Mouse (Mus musculus): ENCODE measurements around the gene Ephb1.

Gene Ephb1

GRCm38 (mm10) chr9:102243296-102243695, 111.2 kb downstream of the Ephb1 start:
- CTCF ChIA-PET: no interaction called here

- CTCF ChIA-PET: no interaction called here
Observed at GRCm38 (mm10) chr9:102241546-102241945, 112.9 kb downstream of the Ephb1 start.

GRCm38 (mm10) chr9:102240215-102240614, 114.3 kb downstream of the Ephb1 start:
- CTCF ChIA-PET: no interaction called here

GRCm38 (mm10) chr9:102235444-102235951, 119.0 kb downstream of the Ephb1 start:
- CTCF ChIA-PET: no interaction called here

- CTCF ChIA-PET: no interaction called here
Observed at GRCm38 (mm10) chr9:102231248-102231647, 123.2 kb downstream of the Ephb1 start.

- CTCF ChIA-PET: no interaction called here
Observed at GRCm38 (mm10) chr9:102216746-102217566, 137.5 kb downstream of the Ephb1 start.

- CTCF ChIA-PET: no interaction called here
Observed at GRCm38 (mm10) chr9:102212036-102212383, 142.5 kb downstream of the Ephb1 start.

GRCm38 (mm10) chr9:102211296-102212035, 143.0 kb downstream of the Ephb1 start:
- CTCF ChIA-PET: no interaction called here

GRCm38 (mm10) chr9:102205518-102205917, 149.0 kb downstream of the Ephb1 start:
- CTCF ChIA-PET: no interaction called here

- CTCF ChIA-PET: no interaction called here
Observed at GRCm38 (mm10) chr9:102201867-102202266, 152.6 kb downstream of the Ephb1 start.

- CTCF ChIA-PET: no interaction called here
Observed at GRCm38 (mm10) chr9:102196856-102197255, 157.6 kb downstream of the Ephb1 start.

GRCm38 (mm10) chr9:102194063-102194462, 160.4 kb downstream of the Ephb1 start:
- CTCF ChIA-PET: no interaction called here

- CTCF ChIA-PET: no interaction called here
Observed at GRCm38 (mm10) chr9:102192724-102193685, 161.5 kb downstream of the Ephb1 start.

- CTCF ChIA-PET: no interaction called here
Observed at GRCm38 (mm10) chr9:102190058-102190457, 164.4 kb downstream of the Ephb1 start.

- CTCF ChIA-PET: no interaction called here
Observed at GRCm38 (mm10) chr9:102189406-102189805, 165.1 kb downstream of the Ephb1 start.

GRCm38 (mm10) chr9:102183663-102184274, 170.7 kb downstream of the Ephb1 start:
- CTCF ChIA-PET: no interaction called here

GRCm38 (mm10) chr9:102181810-102182490, 172.5 kb downstream of the Ephb1 start:
- CTCF ChIA-PET: no interaction called here

- CTCF ChIA-PET: no interaction called here
Observed at GRCm38 (mm10) chr9:102181276-102181675, 173.2 kb downstream of the Ephb1 start.

- CTCF ChIA-PET: no interaction called here
Observed at GRCm38 (mm10) chr9:102180486-102180885, 174.0 kb downstream of the Ephb1 start.

- CTCF ChIA-PET: no interaction called here
Observed at GRCm38 (mm10) chr9:102180070-102180469, 174.4 kb downstream of the Ephb1 start.

- CTCF ChIA-PET: no interaction called here
Observed at GRCm38 (mm10) chr9:102169706-102170105, 184.8 kb downstream of the Ephb1 start.

Data from spleen, embryonic (tissue).